Mouse (Mus musculus): ENCODE results near the gene Adra1d.

- TF ChIP-seq POLR2A (IDR thresholded peaks at IDR 0.05; ENCODE audit: low read depth, low read length) (no peak), CTCF (IDR thresholded peaks at IDR 0.05; ENCODE audit: extremely low read depth, insufficient read length, insufficient replicate concordance, low read depth, low read length) (no peak)
Observed at GRCm38 (mm10) chr2:131502561-131502960, 59.5 kb downstream of the Adra1d start.

All from small intestine, adult 2 months (tissue).